Mouse (Mus musculus): ENCODE measurements around the gene Slc22a6. TPM values are rescaled to one million over a fixed set of nuclear protein-coding genes. Genes with fewer than 3 reads are reported as not detected.

Gene Slc22a6
- total RNA-seq, 2 experiments from 2014 or later, result not detected

Other genes with a start within 250 kb of the Slc22a6 start
- gene Slc22a30, start 212.9 kb upstream of the Slc22a6 start, total RNA-seq (2021), result not detected
- not detected for gene Slc22a8, start 26.8 kb upstream of the Slc22a6 start, total RNA-seq (2021)
- gene Chrm1, start 45.8 kb downstream of the Slc22a6 start, total RNA-seq (2021), result under 1 TPM in 1 of 2 experiments, not detected in 1; 0.10 TPM
- gene Slc3a2, start 105.3 kb downstream of the Slc22a6 start, total RNA-seq (2021), result 10 to 100 TPM; 42.4 to 48.1 TPM
- 10 to 100 TPM; 18.8 to 22.3 TPM for gene Wdr74, start 117.8 kb downstream of the Slc22a6 start, total RNA-seq (2021)
- under 1 TPM in 1 of 2 experiments, not detected in 1; 0.72 TPM for gene 1700092M07Rik, start 122.7 kb downstream of the Slc22a6 start, total RNA-seq (2021)
- 10 to 100 TPM; 21.3 to 27.1 TPM for gene Stx5a, start 123.4 kb downstream of the Slc22a6 start, total RNA-seq (2021)
- gene Nxf1, start 139.0 kb downstream of the Slc22a6 start, total RNA-seq (2021), result 10 to 100 TPM; 31.6 to 35.6 TPM
- 100 to 1,000 TPM; 133 to 134 TPM for gene Tmem223, start 153.0 kb downstream of the Slc22a6 start, total RNA-seq (2021)
- gene Tmem179b, start 156.4 kb downstream of the Slc22a6 start, total RNA-seq (2021), result 10 to 100 TPM; 12.0 to 12.6 TPM
- 1 to 10 TPM; 7.2 to 8.6 TPM for gene Taf6l, start 168.4 kb downstream of the Slc22a6 start, total RNA-seq (2021)
- 10 to 100 TPM; 58.3 to 60.9 TPM for gene Polr2g, start 180.5 kb downstream of the Slc22a6 start, total RNA-seq (2021)
- 1 to 10 TPM in 1 of 2 experiments, under 1 TPM in 1; 0.79 to 1.6 TPM for gene Zbtb3, start 184.5 kb downstream of the Slc22a6 start, total RNA-seq (2021)
- 10 to 100 TPM; 13.6 to 18.3 TPM for gene Ttc9c, start 201.3 kb downstream of the Slc22a6 start, total RNA-seq (2021)
- 10 to 100 TPM; 47.2 to 47.4 TPM for gene Hnrnpul2, start 202.0 kb downstream of the Slc22a6 start, total RNA-seq (2021)
- not detected for gene AC129217.1, start 211.7 kb downstream of the Slc22a6 start, total RNA-seq (2021)
- gene Bscl2, start 219.4 kb downstream of the Slc22a6 start, total RNA-seq (2021), result 10 to 100 TPM; 24.7 to 32.2 TPM
- gene Gng3, start 221.2 kb downstream of the Slc22a6 start, total RNA-seq (2021), result not detected
- 1 to 10 TPM; 2.3 to 3.6 TPM for gene Lrrn4cl, start 232.7 kb downstream of the Slc22a6 start, total RNA-seq (2021)

Data from heart, adult 18-20 months (tissue).